In genomic region chr8:71406099-71407015, GRCm38 (mm10) we compare ENCODE assay signal across 8 mouse cellular contexts. TPM values are rescaled to one million over a fixed set of nuclear protein-coding genes. Genes with fewer than 3 reads are reported as not detected.
DNase-seq lines count a peak whose midpoint lies in the region; ATAC-seq and TF ChIP-seq lines count a peak whose summit lies in the region.

No protein-coding gene starts in this region.

- H3K36me3 ChIP-seq in forebrain, embryonic 13.5 days (ENCODE audit: poor library complexity, severe bottlenecking) = peaks cover 29% of the 10 kb centered on the region
- no peaks in the 10 kb centered on the region for H3K36me3 ChIP-seq in hindbrain, postnatal 0 days (ENCODE audit: insufficient read depth, low read length)
- peaks cover 53% of the 10 kb centered on the region for H3K36me3 ChIP-seq in liver, embryonic 12.5 days

- H3K27ac ChIP-seq in forebrain, embryonic 13.5 days = peak overlapping the region; percentile 14; the same call in 1 of the 2 replicates
- H3K27ac ChIP-seq in hindbrain, postnatal 0 days = no peak overlapping the region
- H3K27ac ChIP-seq in liver, embryonic 12.5 days = peak overlapping the region; percentile 85

- WGBS in forebrain, embryonic 13.5 days = 1% methylated on average over 55 of the region's 55 CpGs
- 1% methylated on average over 55 of the region's 55 CpGs for WGBS in hindbrain, postnatal 0 days
- under 1% methylated on average over 55 of the region's 55 CpGs for WGBS in liver, embryonic 12.5 days (ENCODE audit: insufficient replicate concordance)

- H3K9ac ChIP-seq in forebrain, embryonic 13.5 days = peak overlapping the region; percentile 74
- H3K9ac ChIP-seq in hindbrain, postnatal 0 days (replicated peaks; ENCODE audit: low read length) = peak overlapping the region; percentile 42; the same call in 1 of the 2 replicates
- peak overlapping the region; percentile 91 for H3K9ac ChIP-seq in liver, embryonic 12.5 days

- peak overlapping the region; percentile 66 for H3K4me3 ChIP-seq in forebrain, embryonic 13.5 days
- peak overlapping the region; percentile 45 for H3K4me3 ChIP-seq in hindbrain, postnatal 0 days (ENCODE audit: low read length)
- peak overlapping the region; percentile 92 for H3K4me3 ChIP-seq in liver, embryonic 12.5 days

- no peaks in the 10 kb centered on the region for H3K27me3 ChIP-seq in forebrain, embryonic 13.5 days
- H3K27me3 ChIP-seq in hindbrain, postnatal 0 days (ENCODE audit: insufficient read depth, low read length) = no peaks in the 10 kb centered on the region
- H3K27me3 ChIP-seq in liver, embryonic 12.5 days (replicated peaks) = no peaks in the 10 kb centered on the region

- H3K4me1 ChIP-seq in forebrain, embryonic 13.5 days = peaks cover 22% of the 10 kb centered on the region
- H3K4me1 ChIP-seq in hindbrain, postnatal 0 days (ENCODE audit: insufficient read depth, low read length) = peaks cover 9% of the 10 kb centered on the region; the same call in 1 of the 2 replicates
- peaks cover 43% of the 10 kb centered on the region for H3K4me1 ChIP-seq in liver, embryonic 12.5 days

- TF ChIP-seq CTCF in hindbrain, postnatal 0 days (IDR thresholded peaks at IDR 0.05; ENCODE audit: low read depth) = peak; percentile 75

- DNase-seq in layer of hippocampus, adult 11-12 months (ENCODE audit: low spot score) = peak; percentile 60
- no peak for DNase-seq in layer of hippocampus, adult 9-10 months (ENCODE audit: low spot score)
- DNase-seq in c-Kit-negative CD71-positive TER-119-positive erythroid progenitor cells, embryonic 14.5 days (ENCODE audit: low read depth, low spot score) = peak; percentile 54
- peak; percentile 56 for DNase-seq in hindbrain, postnatal 0 days (ENCODE audit: low spot score)
- peak; percentile 37 to 41 for DNase-seq in monocyte, adult 2 months (ENCODE audit: low read depth in 1 of 2, low spot score in 2 of 2)
- DNase-seq in testis, postnatal 14 days (ENCODE audit: low spot score) = peak; percentile 60

- peak overlapping the region; percentile 87 for H3K4me2 ChIP-seq in forebrain, embryonic 13.5 days
- H3K4me2 ChIP-seq in hindbrain, postnatal 0 days (ENCODE audit: low read depth, low read length) = peak overlapping the region; percentile 97
- peak overlapping the region; percentile 86 for H3K4me2 ChIP-seq in liver, embryonic 12.5 days

- ATAC-seq in forebrain, embryonic 13.5 days = peak; percentile 72
- peak; percentile 57 for ATAC-seq in hindbrain, postnatal 0 days
- peak; percentile 80 for ATAC-seq in liver, embryonic 12.5 days

- no peaks in the 10 kb centered on the region for H3K9me3 ChIP-seq in forebrain, embryonic 13.5 days (replicated peaks)
- no peaks in the 10 kb centered on the region for H3K9me3 ChIP-seq in hindbrain, postnatal 0 days (ENCODE audit: low read length)
- H3K9me3 ChIP-seq in liver, embryonic 12.5 days (replicated peaks) = no peaks in the 10 kb centered on the region

RNA-seq across cellular contexts. Expression of gene Ankle1, which starts 0.5 kb away (rescaled TPM):
- polyA plus RNA-seq in forebrain, embryonic 13.5 days (2015; fragmentation: Nextera tagmentation; extraction: Ambion mirVana) = 30.9 and 32.3 TPM in 2 replicates
- total RNA-seq in hindbrain, postnatal 0 days (2014; rRNA removed) = 5.1 and 12.0 TPM in 2 replicates
- 5.1 and 5.9 TPM in 2 replicates for polyA plus RNA-seq in hindbrain, postnatal 0 days (2015; fragmentation: Nextera tagmentation; extraction: Ambion mirVana)
- polyA plus RNA-seq in liver, embryonic 12.5 days (2016; fragmentation: Nextera tagmentation; extraction: Ambion mirVana) = 57.9 and 58.3 TPM in 2 replicates

RNA-seq across cellular contexts. Expression of gene Babam1, which starts 9.7 kb away (rescaled TPM):
- polyA plus RNA-seq in forebrain, embryonic 13.5 days (2015; fragmentation: Nextera tagmentation; extraction: Ambion mirVana) = 99.2 and 101 TPM in 2 replicates
- 75.6 and 103 TPM in 2 replicates for total RNA-seq in hindbrain, postnatal 0 days (2014; rRNA removed)
- 94.7 and 95.0 TPM in 2 replicates for polyA plus RNA-seq in hindbrain, postnatal 0 days (2015; fragmentation: Nextera tagmentation; extraction: Ambion mirVana)
- polyA plus RNA-seq in liver, embryonic 12.5 days (2016; fragmentation: Nextera tagmentation; extraction: Ambion mirVana) = 79.0 and 82.6 TPM in 2 replicates

RNA-seq across cellular contexts. Expression of gene Ushbp1, which starts 10.8 kb away (rescaled TPM):
- polyA plus RNA-seq in forebrain, embryonic 13.5 days (2015; fragmentation: Nextera tagmentation; extraction: Ambion mirVana) = 3.7 and 4.2 TPM in 2 replicates
- 2.9 and 4.8 TPM in 2 replicates for total RNA-seq in hindbrain, postnatal 0 days (2014; rRNA removed)
- 5.1 and 5.3 TPM in 2 replicates for polyA plus RNA-seq in hindbrain, postnatal 0 days (2015; fragmentation: Nextera tagmentation; extraction: Ambion mirVana)
- polyA plus RNA-seq in liver, embryonic 12.5 days (2016; fragmentation: Nextera tagmentation; extraction: Ambion mirVana) = 3.6 and 4.0 TPM in 2 replicates

RNA-seq across cellular contexts. Expression of gene Nr2f6, which starts 24.6 kb away (rescaled TPM):
- 11.6 and 12.9 TPM in 2 replicates for polyA plus RNA-seq in forebrain, embryonic 13.5 days (2015; fragmentation: Nextera tagmentation; extraction: Ambion mirVana)
- 127 and 129 TPM in 2 replicates for total RNA-seq in hindbrain, postnatal 0 days (2014; rRNA removed)
- polyA plus RNA-seq in hindbrain, postnatal 0 days (2015; fragmentation: Nextera tagmentation; extraction: Ambion mirVana) = 33.8 and 34.1 TPM in 2 replicates
- polyA plus RNA-seq in liver, embryonic 12.5 days (2016; fragmentation: Nextera tagmentation; extraction: Ambion mirVana) = 35.3 and 38.8 TPM in 2 replicates

RNA-seq across cellular contexts. Expression of gene Ocel1, which starts 35.3 kb away (rescaled TPM):
- 3.6 and 4.5 TPM in 2 replicates for polyA plus RNA-seq in forebrain, embryonic 13.5 days (2015; fragmentation: Nextera tagmentation; extraction: Ambion mirVana)
- 11.8 and 12.3 TPM in 2 replicates for total RNA-seq in hindbrain, postnatal 0 days (2014; rRNA removed)
- 5.0 and 5.8 TPM in 2 replicates for polyA plus RNA-seq in hindbrain, postnatal 0 days (2015; fragmentation: Nextera tagmentation; extraction: Ambion mirVana)
- polyA plus RNA-seq in liver, embryonic 12.5 days (2016; fragmentation: Nextera tagmentation; extraction: Ambion mirVana) = 6.8 and 6.9 TPM in 2 replicates
